Mouse (Mus musculus) cerebellum, adult 2 months (tissue): ENCODE measurements at regions not wholly inside any gene's neighbourhood (a gene's known extent, or its start where the extent isn't known, plus 50 kb on each side); places are given as distances from the start of the nearest gene placed in this dataset.
A peak's percentile ranks its signal among the peaks of the same experiment; 100 is the strongest.

ENCODE experiments used
- DNase-seq, 2 experiments: peaks; one replicate each; pipeline ENCODE4 v3.0.0; 2021
- H3K27ac ChIP-seq: fragments of 200-500 bp; 2 replicates; pipeline ENCODE4 v1.5.1; 2012; ENCODE audit warnings: low read length, control low read depth, inconsistent platforms; ENCODE audit not compliant: insufficient read depth
- H3K27me3 ChIP-seq: fragments of 200-500 bp; 2 replicates; pipeline ENCODE4 v1.6.1; 2012; ENCODE audit warnings: inconsistent platforms, mild to moderate bottlenecking, low read length, moderate library complexity; ENCODE audit not compliant: control insufficient read depth, insufficient read depth
- H3K4me1 ChIP-seq: fragments of 200-500 bp; 2 replicates; pipeline ENCODE4 v1.6.1; 2011; ENCODE audit warnings: low read length; ENCODE audit not compliant: control insufficient read depth, insufficient read depth
- H3K4me3 ChIP-seq: fragments of 200-500 bp; replicated peaks from 2 replicates; pipeline ENCODE3; 2011; ENCODE audit warnings: mild to moderate bottlenecking, low read depth, low read length, control low read depth; ENCODE audit not compliant: insufficient read depth
- CTCF ChIP-seq: fragments of 200-500 bp; IDR thresholded peaks from 2 replicates; pipeline ENCODE4 v1.5.1; 2011; ENCODE audit warnings: low read depth, mild to moderate bottlenecking, control low read depth, low read length, moderate library complexity, borderline replicate concordance; ENCODE audit not compliant: insufficient read depth
- POLR2A ChIP-seq: fragments of 200-500 bp; IDR thresholded peaks from 2 replicates; pipeline ENCODE4 v1.6.1; 2011; ENCODE audit warnings: low read length, control low read depth, borderline replicate concordance; ENCODE audit not compliant: insufficient read depth
- WGBS: fragments of 180-500 bp; shearing (Covaris S2); methylation state at CpG from one replicate; pipeline ENCODE4 v1.1.7; 2018; 5-methylcytosine and 5-hydroxymethylcytosine counted together

GRCm38 (mm10) chr5:73864138-73864761 lies 204.0 kb downstream of the Usp46 start:
- 79% methylated on average over 9 of the region's 9 CpGs for WGBS
- H3K4me3 ChIP-seq = no peak overlapping the region
- no peaks in the 10 kb centered on the region for H3K4me1 ChIP-seq
- H3K27me3 ChIP-seq = no peaks in the 10 kb centered on the region
- TF ChIP-seq POLR2A (no peak), CTCF (peak; percentile 56)
- H3K27ac ChIP-seq = no peak overlapping the region
- peak; percentile 36 to 45 for DNase-seq

DNA sequence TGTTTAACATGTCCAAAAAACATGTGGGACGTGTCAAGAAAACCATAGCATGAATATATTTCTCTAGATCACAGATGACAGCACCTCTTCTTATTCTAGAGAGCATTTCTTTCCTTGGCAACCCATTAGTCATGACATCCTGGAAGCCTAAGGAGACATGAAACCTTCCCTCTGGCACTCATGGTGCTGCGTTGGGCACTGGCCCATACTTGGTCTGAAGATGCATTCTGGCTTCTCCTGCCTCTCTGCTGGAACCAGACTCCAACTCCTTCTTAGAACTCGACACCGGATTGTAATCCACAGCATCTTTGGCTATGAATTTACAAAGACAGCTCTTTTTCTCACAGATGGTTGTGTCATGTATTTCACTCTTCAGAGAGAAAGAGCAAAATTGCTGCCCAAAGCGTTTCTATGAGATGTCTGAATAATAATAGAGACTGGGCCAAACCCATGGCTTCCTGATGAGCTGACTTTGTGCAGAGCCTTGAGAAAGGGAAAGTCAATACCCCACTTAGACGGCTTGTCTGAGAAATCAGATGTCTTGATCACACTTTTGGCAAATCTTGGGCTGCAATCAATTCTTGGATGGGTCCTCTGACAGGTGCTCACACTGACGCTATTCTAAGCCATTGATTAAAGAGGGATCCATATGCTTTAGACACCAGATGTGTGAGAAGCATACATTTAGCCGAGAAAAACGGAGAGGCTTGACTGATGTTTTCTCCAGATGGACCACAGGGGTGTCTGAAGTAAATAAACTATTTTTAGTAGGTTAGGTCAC lies 195.4 kb downstream of the Usp46 start:
- Histone ChIP-seq H3K27me3 (no peaks in the 10 kb centered on the region), H3K4me1 (no peaks in the 10 kb centered on the region), H3K27ac (no peak overlapping the region), H3K4me3 (no peak overlapping the region)
- DNase-seq = no peak
- WGBS = 45% methylated on average over 9 of the region's 9 CpGs
- TF ChIP-seq CTCF = no peak
- no peak for TF ChIP-seq POLR2A

- TF ChIP-seq CTCF = no peak
- no peak for TF ChIP-seq POLR2A
- H3K27ac ChIP-seq = no peak overlapping the region
- H3K4me3 ChIP-seq = no peak overlapping the region
- WGBS = 94% methylated on average over 1 of the region's 1 CpGs
- H3K27me3 ChIP-seq = no peaks in the 10 kb centered on the region
- no peak for DNase-seq
- no peaks in the 10 kb centered on the region for H3K4me1 ChIP-seq
Observed at GRCm38 (mm10) chr5:73874770-73875169, 193.5 kb downstream of the Usp46 start.

- no peak for TF ChIP-seq CTCF
- TF ChIP-seq POLR2A = no peak
- H3K27ac ChIP-seq = no peak overlapping the region
- WGBS = 60% methylated on average over 3 of the region's 3 CpGs
- DNase-seq = no peak
- H3K4me1 ChIP-seq = no peaks in the 10 kb centered on the region
- H3K4me3 ChIP-seq = no peak overlapping the region
- H3K27me3 ChIP-seq = no peaks in the 10 kb centered on the region
Observed at GRCm38 (mm10) chr5:73875847-73876246, 192.4 kb downstream of the Usp46 start.

GRCm38 (mm10) chr5:73880936-73881335 lies 187.3 kb downstream of the Usp46 start:
- 93% methylated on average over 3 of the region's 3 CpGs for WGBS
- Histone ChIP-seq H3K4me3 (no peak overlapping the region), H3K4me1 (peaks cover 8% of the 10 kb centered on the region; the same call in 1 of the 2 replicates), H3K27me3 (no peaks in the 10 kb centered on the region), H3K27ac (no peak overlapping the region)
- no peak for DNase-seq
- no peak for TF ChIP-seq CTCF
- no peak for TF ChIP-seq POLR2A

- no peak overlapping the region for H3K27ac ChIP-seq
- WGBS = 40% methylated on average over 5 of the region's 5 CpGs
- peak; percentile 42 to 68 for DNase-seq
- TF ChIP-seq CTCF (no peak), POLR2A (no peak)
- H3K4me1 ChIP-seq = peaks cover 8% of the 10 kb centered on the region; the same call in 1 of the 2 replicates
- no peak overlapping the region for H3K4me3 ChIP-seq
- no peaks in the 10 kb centered on the region for H3K27me3 ChIP-seq
Observed at GRCm38 (mm10) chr5:73881941-73882340, 186.3 kb downstream of the Usp46 start.

DNA sequence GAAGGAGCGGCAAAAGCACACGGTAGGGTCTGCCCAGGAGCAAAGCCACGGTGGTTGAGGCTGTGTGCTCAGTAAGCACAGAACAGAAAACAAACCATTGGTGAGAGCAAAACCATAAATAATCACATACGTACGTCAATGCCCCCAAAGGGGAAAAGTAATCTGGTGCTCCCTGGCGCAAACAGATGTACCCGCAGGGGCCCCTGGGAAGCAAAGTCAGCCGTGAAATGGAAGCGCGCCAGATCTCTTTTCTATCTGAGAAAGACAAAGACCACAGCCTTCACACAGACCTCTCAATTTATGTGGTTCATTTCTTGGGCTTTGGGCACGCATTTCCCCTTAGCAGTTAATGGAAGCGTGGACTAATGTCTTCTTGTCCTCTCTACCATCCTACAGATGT lies 183.2 kb downstream of the Usp46 start:
- Histone ChIP-seq H3K4me3 (no peak overlapping the region), H3K27me3 (no peaks in the 10 kb centered on the region), H3K4me1 (peaks cover 8% of the 10 kb centered on the region; the same call in 1 of the 2 replicates), H3K27ac (no peak overlapping the region)
- DNase-seq = peak; percentile 10 to 20
- WGBS = 27% methylated on average over 12 of the region's 12 CpGs
- TF ChIP-seq POLR2A (no peak), CTCF (no peak)

DNA sequence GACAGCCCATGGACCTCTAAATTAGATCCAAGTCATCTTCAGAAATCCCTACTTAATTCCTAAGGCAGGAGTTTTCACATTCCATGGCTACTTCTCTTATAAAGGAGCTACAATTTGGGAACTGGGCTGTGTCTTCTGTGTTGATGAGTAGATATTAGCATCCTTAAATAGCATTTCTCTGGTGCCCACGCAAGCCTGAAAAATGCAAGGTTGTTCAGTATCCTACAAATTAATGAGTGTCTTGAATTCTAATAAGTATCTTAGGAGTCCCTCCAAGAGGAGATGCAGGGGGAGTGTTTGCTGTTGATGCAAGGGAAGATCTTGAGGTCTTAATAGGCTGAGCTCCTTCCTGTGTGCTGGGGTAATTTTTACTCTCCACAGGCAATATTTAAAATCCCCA lies 182.5 kb downstream of the Usp46 start:
- no peak for DNase-seq
- WGBS = 96% methylated on average over 1 of the region's 1 CpGs

More for the DNA sequence above, 182.5 kb downstream of the Usp46 start:
- peaks cover 8% of the 10 kb centered on the region; the same call in 1 of the 2 replicates for H3K4me1 ChIP-seq
- H3K4me3 ChIP-seq = no peak overlapping the region
- no peaks in the 10 kb centered on the region for H3K27me3 ChIP-seq
- no peak overlapping the region for H3K27ac ChIP-seq
- no peak for TF ChIP-seq CTCF
- no peak for TF ChIP-seq POLR2A
